Mouse (Mus musculus): Measurements from ENCODE around the gene Cers4. TPM values are rescaled to one million over a fixed set of nuclear protein-coding genes. Genes with fewer than 3 reads are reported as not detected.

Gene Cers4
- polyA plus RNA-seq (2012; rRNA removed) = 3.1 and 3.3 TPM in 2 replicates

GRCm38 (mm10) chr8:4492851-4493685, at the start of gene Cers4:
Gene Cers4, plus strand, starts transcription at chr8:4493026.
- no peaks in the 10 kb centered on the region for H3K36me3 ChIP-seq (ENCODE audit: control insufficient read depth, insufficient read depth, low read length)
- TF ChIP-seq POLR2A (IDR thresholded peaks at IDR 0.05; ENCODE audit: control insufficient read depth, low read depth, low read length) (no peak), CTCF (IDR thresholded peaks at IDR 0.05; ENCODE audit: control insufficient read depth, insufficient read depth, insufficient replicate concordance, low read depth, low read length) (no peak)
- H3K4me1 ChIP-seq (ENCODE audit: control insufficient read depth, insufficient read depth, low read length) = peaks cover 10% of the 10 kb centered on the region
- peak within 1 kb of the TSS; percentile 35; the same call in 1 of the 2 replicates for H3K27ac ChIP-seq (ENCODE audit: control insufficient read depth, insufficient read depth, low read depth, low read length)
- peak within 1 kb of the TSS; percentile 77 for H3K4me3 ChIP-seq (ENCODE audit: control insufficient read depth, low read depth, low read length)
- no peaks in the 10 kb centered on the region for H3K27me3 ChIP-seq (ENCODE audit: control insufficient read depth, insufficient read depth, low read length)

- H3K27ac ChIP-seq (ENCODE audit: control insufficient read depth, insufficient read depth, low read depth, low read length) = no peak overlapping the region
- H3K4me1 ChIP-seq (ENCODE audit: control insufficient read depth, insufficient read depth, low read length) = no peaks in the 10 kb centered on the region
- no peaks in the 10 kb centered on the region for H3K27me3 ChIP-seq (ENCODE audit: control insufficient read depth, insufficient read depth, low read length)
- TF ChIP-seq POLR2A (IDR thresholded peaks at IDR 0.05; ENCODE audit: control insufficient read depth, low read depth, low read length) (no peak), CTCF (IDR thresholded peaks at IDR 0.05; ENCODE audit: control insufficient read depth, insufficient read depth, insufficient replicate concordance, low read depth, low read length) (no peak)
- no peaks in the 10 kb centered on the region for H3K36me3 ChIP-seq (ENCODE audit: control insufficient read depth, insufficient read depth, low read length)
- H3K4me3 ChIP-seq (ENCODE audit: control insufficient read depth, low read depth, low read length) = no peak overlapping the region
Measured at GRCm38 (mm10) chr8:4458165-4458564, 34.7 kb upstream of the Cers4 start.

- TF ChIP-seq CTCF (IDR thresholded peaks at IDR 0.05; ENCODE audit: control insufficient read depth, insufficient read depth, insufficient replicate concordance, low read depth, low read length) (no peak), POLR2A (IDR thresholded peaks at IDR 0.05; ENCODE audit: control insufficient read depth, low read depth, low read length) (no peak)
- no peaks in the 10 kb centered on the region for H3K4me1 ChIP-seq (ENCODE audit: control insufficient read depth, insufficient read depth, low read length)
- no peak overlapping the region for H3K27ac ChIP-seq (ENCODE audit: control insufficient read depth, insufficient read depth, low read depth, low read length)
- no peaks in the 10 kb centered on the region for H3K36me3 ChIP-seq (ENCODE audit: control insufficient read depth, insufficient read depth, low read length)
- no peaks in the 10 kb centered on the region for H3K27me3 ChIP-seq (ENCODE audit: control insufficient read depth, insufficient read depth, low read length)
- no peak overlapping the region for H3K4me3 ChIP-seq (ENCODE audit: control insufficient read depth, low read depth, low read length)
Measured at GRCm38 (mm10) chr8:4463061-4463460, 29.8 kb upstream of the Cers4 start.

GRCm38 (mm10) chr8:4474419-4475187, 18.2 kb upstream of the Cers4 start:
- no peak for TF ChIP-seq POLR2A (IDR thresholded peaks at IDR 0.05; ENCODE audit: control insufficient read depth, low read depth, low read length)
- TF ChIP-seq CTCF (IDR thresholded peaks at IDR 0.05; ENCODE audit: control insufficient read depth, insufficient read depth, insufficient replicate concordance, low read depth, low read length) = no peak
- H3K27me3 ChIP-seq (ENCODE audit: control insufficient read depth, insufficient read depth, low read length) = no peaks in the 10 kb centered on the region
- no peaks in the 10 kb centered on the region for H3K36me3 ChIP-seq (ENCODE audit: control insufficient read depth, insufficient read depth, low read length)
- H3K27ac ChIP-seq (ENCODE audit: control insufficient read depth, insufficient read depth, low read depth, low read length) = no peak overlapping the region
- H3K4me1 ChIP-seq (ENCODE audit: control insufficient read depth, insufficient read depth, low read length) = no peaks in the 10 kb centered on the region
- no peak overlapping the region for H3K4me3 ChIP-seq (ENCODE audit: control insufficient read depth, low read depth, low read length)

GRCm38 (mm10) chr8:4481154-4481553, 11.7 kb upstream of the Cers4 start:
- H3K4me3 ChIP-seq (ENCODE audit: control insufficient read depth, low read depth, low read length) = no peak overlapping the region
- no peaks in the 10 kb centered on the region for H3K36me3 ChIP-seq (ENCODE audit: control insufficient read depth, insufficient read depth, low read length)
- H3K4me1 ChIP-seq (ENCODE audit: control insufficient read depth, insufficient read depth, low read length) = no peaks in the 10 kb centered on the region
- H3K27ac ChIP-seq (ENCODE audit: control insufficient read depth, insufficient read depth, low read depth, low read length) = no peak overlapping the region
- TF ChIP-seq CTCF (IDR thresholded peaks at IDR 0.05; ENCODE audit: control insufficient read depth, insufficient read depth, insufficient replicate concordance, low read depth, low read length) (no peak), POLR2A (IDR thresholded peaks at IDR 0.05; ENCODE audit: control insufficient read depth, low read depth, low read length) (no peak)
- no peaks in the 10 kb centered on the region for H3K27me3 ChIP-seq (ENCODE audit: control insufficient read depth, insufficient read depth, low read length)

GRCm38 (mm10) chr8:4481586-4481985, 11.2 kb upstream of the Cers4 start:
- no peaks in the 10 kb centered on the region for H3K27me3 ChIP-seq (ENCODE audit: control insufficient read depth, insufficient read depth, low read length)
- no peak overlapping the region for H3K4me3 ChIP-seq (ENCODE audit: control insufficient read depth, low read depth, low read length)
- H3K36me3 ChIP-seq (ENCODE audit: control insufficient read depth, insufficient read depth, low read length) = no peaks in the 10 kb centered on the region
- H3K27ac ChIP-seq (ENCODE audit: control insufficient read depth, insufficient read depth, low read depth, low read length) = no peak overlapping the region
- H3K4me1 ChIP-seq (ENCODE audit: control insufficient read depth, insufficient read depth, low read length) = no peaks in the 10 kb centered on the region
- TF ChIP-seq CTCF (IDR thresholded peaks at IDR 0.05; ENCODE audit: control insufficient read depth, insufficient read depth, insufficient replicate concordance, low read depth, low read length) (no peak), POLR2A (IDR thresholded peaks at IDR 0.05; ENCODE audit: control insufficient read depth, low read depth, low read length) (no peak)

- TF ChIP-seq POLR2A (IDR thresholded peaks at IDR 0.05; ENCODE audit: control insufficient read depth, low read depth, low read length) = no peak
- no peak for TF ChIP-seq CTCF (IDR thresholded peaks at IDR 0.05; ENCODE audit: control insufficient read depth, insufficient read depth, insufficient replicate concordance, low read depth, low read length)
- Histone ChIP-seq H3K4me1 (ENCODE audit: control insufficient read depth, insufficient read depth, low read length) (no peaks in the 10 kb centered on the region), H3K27me3 (ENCODE audit: control insufficient read depth, insufficient read depth, low read length) (no peaks in the 10 kb centered on the region), H3K36me3 (ENCODE audit: control insufficient read depth, insufficient read depth, low read length) (no peaks in the 10 kb centered on the region), H3K27ac (ENCODE audit: control insufficient read depth, insufficient read depth, low read depth, low read length) (no peak overlapping the region), H3K4me3 (ENCODE audit: control insufficient read depth, low read depth, low read length) (no peak overlapping the region)
Measured at GRCm38 (mm10) chr8:4482501-4482900, 10.3 kb upstream of the Cers4 start.
